Mouse (Mus musculus) Patski (cell line): Measurements from ENCODE around the gene Ube2i. TPM values are rescaled to one million over a fixed set of nuclear protein-coding genes. Genes with fewer than 3 reads are reported as not detected.

Source experiments
- ATAC-seq: fragments of 100-300 bp; one replicate; pipeline ENCODE4 v1.8.0; 2021
- CTCF ChIA-PET: fragments of 350-600 bp; sonication (Branson Sonifier 250); formaldehyde crosslinking; loops from one replicate; lab custom pipeline; 2022; ENCODE audit warnings: inconsistent platforms; lab: Charles Lee
- POLR2A ChIA-PET: fragments of 350-600 bp; sonication (Branson Sonifier 250); formaldehyde crosslinking; loops from one replicate; lab custom pipeline; 2022; ENCODE audit warnings: antibody characterized with exemption, inconsistent platforms; lab: Charles Lee
- DNase-seq: peaks from one replicate; pipeline ENCODE4 v3.0.0-alpha.2; 2011; ENCODE audit warnings: low read depth, low spot score
- H3K27me3 ChIP-seq: fragments of 371-371 bp; one replicate; pipeline ENCODE4 v1.5.1; 2021
- CTCF ChIP-seq: fragments of 100-300 bp; IDR thresholded peaks from one replicate; pipeline ENCODE4 v1.5.1; 2021
- in situ Hi-C: fragments of 300-500 bp; cut with MboI; formaldehyde crosslinking; loops from 3 replicates; pipeline ENCODE4 v1.11.1; 2018; ENCODE audit warnings: low pct_unique_long_range_greater_than_20kb, mixed read lengths
- polyA plus RNA-seq: library from polyadenylated mRNA; unstranded; gene quantifications from one replicate; pipeline ENCODE4 v1.2.3, GENCODE M21; 2021

Gene Ube2i
- polyA plus RNA-seq: 437 TPM

- DNase-seq (no peak), ATAC-seq (no peak)
- no peak for TF ChIP-seq CTCF
- in situ Hi-C loops: loop anchor here (5.0 kb wide), 2 partner anchors 82 to 157 kb away; partner anchors contain the start of gene Telo2
- ChIA-PET CTCF (interaction anchor here (0.9 to 1.8 kb wide), 4 partner anchors 9 to 91 kb away, joined by 3 to 9 read pairs (median 4); no protein-coding TSS in a partner anchor), POLR2A (interaction anchor here (0.5 to 0.6 kb wide), 2 partner anchors 26 to 44 kb away, joined by 6 read pairs; no protein-coding TSS in a partner anchor)
- H3K27me3 ChIP-seq: peaks cover 9% of the 10 kb centered on the region
These were observed at the start of gene Ube2i for GRCm38 (mm10) chr17:25274571-25275346. Gene Ube2i (minus strand): TSS chr17:25274622.

DNA sequence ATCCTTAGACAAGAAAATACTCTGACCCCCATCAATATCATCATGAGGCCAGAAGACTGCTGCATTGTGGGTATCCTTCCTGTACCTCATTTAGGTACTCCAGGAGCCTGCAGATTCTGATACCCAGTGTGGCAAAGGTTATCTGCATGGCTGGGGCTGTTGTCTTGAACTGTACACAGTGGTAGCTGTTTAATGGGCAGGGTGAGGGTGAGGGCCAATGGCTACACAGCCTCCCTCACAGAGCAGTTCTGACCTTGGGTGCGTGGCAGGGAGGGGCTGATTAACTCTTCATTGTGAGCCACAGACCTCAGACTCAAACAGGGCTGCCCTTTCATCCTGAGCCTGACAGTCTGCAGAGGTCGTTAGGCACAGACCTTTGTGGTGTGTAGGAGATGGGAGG is 48.5 kb upstream of the Ube2i start:
- ATAC-seq: no peak
- POLR2A ChIA-PET: no interaction called here

GRCm38 (mm10) chr17:25320819-25321218 is 46.4 kb upstream of the Ube2i start:
- TF ChIP-seq CTCF: no peak
- peaks cover 16% of the 10 kb centered on the region for H3K27me3 ChIP-seq
- ChIA-PET CTCF (no interaction called here), POLR2A (no interaction called here)
- ATAC-seq: no peak
- DNase-seq: no peak
- in situ Hi-C loops: no loop called here

More for the DNA sequence above, 48.5 kb upstream of the Ube2i start:
- H3K27me3 ChIP-seq: peaks cover 16% of the 10 kb centered on the region
- TF ChIP-seq CTCF: no peak
- in situ Hi-C loops: no loop called here
- CTCF ChIA-PET: no interaction called here
- no peak for DNase-seq

DNA sequence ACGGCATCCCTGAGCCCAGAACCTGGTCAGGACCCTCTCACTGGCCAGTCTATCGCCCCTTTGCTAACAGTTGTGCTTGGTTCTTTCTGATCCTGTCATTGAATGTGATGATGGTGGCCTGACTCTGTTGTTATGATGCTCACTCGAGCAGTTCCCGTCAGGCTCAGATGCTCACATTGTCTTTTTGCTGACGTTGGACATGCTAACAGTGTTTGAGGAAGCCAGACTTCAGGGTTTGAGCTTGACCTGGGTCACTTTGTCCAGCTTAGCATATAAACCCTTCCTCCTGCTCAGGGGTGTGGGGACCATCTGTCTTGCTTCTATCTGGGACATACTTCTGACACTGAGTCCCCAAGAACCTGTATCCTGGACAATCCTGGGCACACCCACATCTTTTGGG is 43.9 kb upstream of the Ube2i start, which contains the start of gene Prss29:
TSS of gene Prss29 (plus strand) at position 301 of the 400 bp plus-strand sequence.
- peaks cover 16% of the 10 kb centered on the region for H3K27me3 ChIP-seq
- POLR2A ChIA-PET: interaction anchor here (0.7 kb wide), 1 partner anchor 312 kb away, joined by 5 read pairs; no protein-coding TSS in a partner anchor
- CTCF ChIA-PET: no interaction called here
- DNase-seq: no peak
- TF ChIP-seq CTCF: no peak
- no peak for ATAC-seq
- in situ Hi-C loops: no loop called here

DNA sequence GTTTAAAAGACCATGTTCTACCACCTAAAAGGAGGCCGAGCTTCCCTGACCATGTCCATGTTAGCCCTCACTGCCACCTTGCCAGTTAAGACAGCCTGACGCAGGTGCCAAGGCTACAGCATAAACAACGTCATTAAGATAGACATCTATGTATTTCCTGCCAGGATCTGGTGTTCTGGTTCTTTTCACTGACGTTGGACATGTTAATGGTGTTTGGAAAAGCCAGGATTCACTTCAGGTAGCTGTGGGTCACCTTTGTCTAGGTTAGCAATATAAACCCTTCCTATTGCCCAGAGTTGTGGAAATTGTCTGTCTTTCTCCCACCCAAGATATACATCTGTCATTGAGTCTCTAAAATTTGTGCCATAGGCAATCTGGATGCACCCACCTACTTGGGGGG is 33.9 kb upstream of the Ube2i start, which contains the start of gene Prss28:
TSS of gene Prss28 (plus strand) at position 301 of the 400 bp plus-strand sequence.
- ATAC-seq (no peak), DNase-seq (no peak)
- ChIA-PET POLR2A (no interaction called here), CTCF (no interaction called here)
- peaks cover 10% of the 10 kb centered on the region for H3K27me3 ChIP-seq
- in situ Hi-C loops: no loop called here
- TF ChIP-seq CTCF: no peak

- H3K27me3 ChIP-seq: peaks cover 32% of the 10 kb centered on the region
- DNase-seq (no peak), ATAC-seq (no peak)
- ChIA-PET CTCF (interaction anchor here (1.4 kb wide), 1 partner anchor 171 kb away, joined by 3 read pairs; no protein-coding TSS in a partner anchor), POLR2A (no interaction called here)
- in situ Hi-C loops: no loop called here
- no peak for TF ChIP-seq CTCF
These were observed 23.7 kb upstream of the Ube2i start, which contains the start of gene Prss34 for GRCm38 (mm10) chr17:25298094-25298493. Gene Prss34 (plus strand): TSS chr17:25298394.

GRCm38 (mm10) chr17:25294111-25294510 is 19.7 kb upstream of the Ube2i start:
- peaks cover 35% of the 10 kb centered on the region for H3K27me3 ChIP-seq
- in situ Hi-C loops: no loop called here
- CTCF ChIA-PET: no interaction called here
- POLR2A ChIA-PET: no interaction called here
- TF ChIP-seq CTCF: no peak
- DNase-seq: no peak
- no peak for ATAC-seq

DNA sequence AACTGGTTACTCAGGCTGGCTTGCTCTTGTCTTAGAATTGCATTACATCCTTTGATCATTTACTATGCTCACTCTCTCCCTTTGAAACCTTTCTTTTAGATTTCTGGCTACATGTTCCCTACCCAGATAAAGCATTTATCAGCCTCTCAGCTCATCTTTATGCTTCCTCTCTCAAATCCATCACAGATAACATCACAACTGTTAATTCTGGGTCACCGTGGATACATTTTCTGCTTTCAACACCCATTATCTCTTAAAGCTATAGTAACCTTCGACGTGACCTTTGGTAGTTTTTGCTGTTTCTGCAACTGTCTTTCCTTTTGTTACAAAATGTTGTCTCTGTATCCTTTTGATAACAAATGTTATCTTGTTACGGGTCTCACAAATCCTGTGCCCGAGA is 19.1 kb upstream of the Ube2i start:
- in situ Hi-C loops: no loop called here
- no peak for TF ChIP-seq CTCF
- peaks cover 30% of the 10 kb centered on the region for H3K27me3 ChIP-seq
- CTCF ChIA-PET: interaction anchor here (1.1 kb wide), 1 partner anchor 19 kb away, joined by 3 read pairs; the partner anchor contains the start of gene Ube2i
- ATAC-seq (no peak), DNase-seq (no peak)
- POLR2A ChIA-PET: no interaction called here

DNA sequence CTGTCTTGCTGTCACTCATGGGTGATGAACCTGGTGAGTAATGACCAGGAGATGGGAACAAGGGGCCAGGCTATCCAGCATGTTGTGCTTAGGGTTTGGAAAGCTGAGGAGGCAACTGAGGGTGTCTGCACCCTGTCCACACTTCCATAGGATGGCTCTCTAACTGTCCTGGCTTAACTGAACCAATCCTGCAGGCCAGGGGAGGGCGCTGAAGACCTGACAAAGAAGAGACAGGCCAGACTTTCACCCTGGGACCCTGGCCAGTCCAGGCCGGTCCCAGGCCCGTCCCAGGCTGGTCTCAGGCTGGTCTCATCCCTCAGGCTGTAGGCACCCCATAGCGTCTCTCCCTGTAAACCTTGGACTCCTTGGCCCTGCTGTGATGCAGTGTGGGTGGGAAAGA is 16.0 kb upstream of the Ube2i start:
- CTCF ChIA-PET: no interaction called here
- in situ Hi-C loops: no loop called here
- no peak for ATAC-seq

DNA sequence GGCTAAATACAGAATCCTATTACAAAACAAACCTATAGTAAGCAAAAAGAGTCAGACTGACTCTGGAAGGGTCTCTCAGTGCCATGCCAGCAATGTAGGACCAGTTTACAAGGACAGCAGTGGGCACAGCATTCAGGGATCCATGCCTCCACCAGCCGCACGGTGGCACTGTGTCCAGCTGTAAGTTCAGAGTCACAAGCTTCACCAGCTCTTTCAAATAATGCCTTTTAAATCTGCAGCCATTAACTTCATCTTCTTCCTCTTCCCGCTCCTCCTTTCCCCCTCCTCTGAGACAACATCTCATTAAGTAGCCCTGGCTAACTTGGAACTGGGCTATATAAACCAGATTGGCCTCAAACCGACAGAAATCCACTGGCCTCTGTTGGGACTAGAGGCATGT is 14.4 kb upstream of the Ube2i start:
- in situ Hi-C loops: no loop called here
- H3K27me3 ChIP-seq: peaks cover 18% of the 10 kb centered on the region
- CTCF ChIA-PET: interaction anchor here (1.1 kb wide), 1 partner anchor 172 kb away, joined by 4 read pairs; no protein-coding TSS in a partner anchor
- DNase-seq (no peak), ATAC-seq (no peak)
- POLR2A ChIA-PET: no interaction called here
- peak; percentile 79 for TF ChIP-seq CTCF

More for the DNA sequence above, 16.0 kb upstream of the Ube2i start:
- TF ChIP-seq CTCF: no peak
- POLR2A ChIA-PET: no interaction called here
- H3K27me3 ChIP-seq: peaks cover 23% of the 10 kb centered on the region
- DNase-seq: no peak

DNA sequence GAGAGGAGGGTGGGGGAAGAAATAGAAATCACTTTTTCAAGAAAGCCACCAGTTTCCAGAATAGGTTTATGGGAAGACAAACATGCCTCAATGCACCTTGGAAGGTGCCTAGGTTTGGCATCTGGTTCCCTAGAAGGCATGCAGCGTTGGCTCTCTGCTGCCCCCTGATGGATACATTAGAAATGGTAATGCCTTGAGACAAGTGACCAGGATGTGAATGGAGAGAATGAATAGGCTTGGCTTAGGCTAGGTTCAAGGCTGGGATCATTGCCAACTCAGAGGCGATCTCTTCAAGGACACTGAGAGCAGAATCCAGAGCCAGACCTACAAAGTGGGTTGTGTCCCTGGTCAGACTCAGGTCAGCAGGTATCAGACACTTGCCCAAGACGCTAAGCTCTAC is 10.6 kb upstream of the Ube2i start:
- peak; percentile 92 for TF ChIP-seq CTCF
- ATAC-seq (peak; percentile 67), DNase-seq (no peak)
- ChIA-PET CTCF (interaction anchor here (0.8 to 3.0 kb wide), 5 partner anchors 10 to 136 kb away, joined by 3 to 9 read pairs (median 3); partner anchors contain the start of gene Ube2i), POLR2A (interaction anchor here (1.0 kb wide), 1 partner anchor 12 kb away, joined by 3 read pairs; no protein-coding TSS in a partner anchor)
- in situ Hi-C loops: no loop called here
- H3K27me3 ChIP-seq: peaks cover 10% of the 10 kb centered on the region
